Mouse (Mus musculus) left cerebral cortex, adult 8-10 months (tissue): ENCODE results near the gene Paf1. TPM values are rescaled to one million over a fixed set of nuclear protein-coding genes. Genes with fewer than 3 reads are reported as not detected.
"Not testable (repeated sequence)": the region's sequence is repeated elsewhere in the genome, so short reads cannot be mapped to it uniquely, and the experiment has no call there.

Source experiments
- DNase-seq, 2 experiments: peaks; one replicate each; pipeline ENCODE4 v3.0.0; 2022; ENCODE audit warnings: low spot score in 2 of 2
- total RNA-seq, 4 experiments: library from RNA; stranded (reverse); gene quantifications; 2 replicates each; pipeline ENCODE4 v1.2.4; 2022

Gene Paf1
- total RNA-seq, 4 experiments from 2014 or later, result 51.1 to 77.7 (median 63.9) TPM

DNA sequence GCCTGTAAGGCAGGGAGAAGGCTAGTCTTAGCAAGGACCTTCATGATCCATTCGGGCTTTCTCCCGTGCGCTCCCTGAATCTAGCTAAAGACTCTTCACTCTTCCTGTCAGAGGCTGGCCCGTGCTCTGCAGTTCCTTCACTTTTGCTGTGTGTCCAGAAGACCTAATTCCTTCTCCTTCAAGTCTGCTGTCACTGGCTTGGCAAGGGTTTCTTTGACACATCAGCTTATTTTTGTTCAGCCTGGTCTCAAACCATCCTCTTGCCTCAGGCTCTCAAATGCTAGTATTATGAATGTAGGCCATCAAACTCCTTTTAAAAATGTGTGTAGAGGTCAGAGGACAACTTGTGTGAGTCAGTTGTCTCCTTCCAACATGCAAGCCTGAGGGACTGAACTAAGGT lies 9.1 kb upstream of the Paf1 start:
- no peak for DNase-seq

DNA sequence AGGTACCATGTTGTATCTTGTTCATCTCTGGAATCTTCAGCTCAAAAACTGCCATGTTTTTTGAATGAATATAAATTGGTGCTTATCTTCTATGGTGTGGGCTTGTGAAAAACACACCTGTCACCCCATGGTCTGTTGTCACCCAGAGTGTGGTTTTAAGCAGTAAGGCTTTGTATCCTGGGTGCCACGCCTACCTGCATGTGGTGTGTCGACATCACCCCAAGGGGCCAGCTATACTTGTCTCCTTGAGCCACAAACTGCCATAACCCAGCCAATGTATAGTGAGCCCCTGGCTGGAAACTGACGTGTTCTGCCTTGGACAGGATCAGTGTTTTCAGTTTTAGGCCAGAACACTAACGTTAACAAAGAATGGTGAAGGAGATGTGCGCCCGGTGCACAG lies 8.6 kb upstream of the Paf1 start:
- no peak for DNase-seq

DNA sequence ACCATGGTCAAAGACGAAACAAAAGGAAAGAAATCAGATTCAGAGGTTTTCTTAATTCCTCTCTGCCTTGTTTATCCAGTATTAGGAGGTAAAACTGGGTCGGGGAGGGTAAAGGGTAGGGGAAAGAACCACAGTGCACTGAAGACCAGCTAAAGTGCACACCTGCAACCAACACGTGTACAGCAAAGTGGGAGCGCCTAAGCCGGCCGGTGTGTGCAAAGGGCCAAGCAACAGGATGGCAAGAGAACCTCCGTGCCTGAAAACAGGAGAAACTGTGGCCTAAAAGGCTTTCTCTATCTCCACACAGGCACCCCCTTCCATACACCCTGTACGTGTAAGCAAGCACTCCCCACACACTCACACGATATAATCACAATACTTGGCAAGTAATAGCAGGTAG lies 7.6 kb upstream of the Paf1 start:
- DNase-seq, result no peak

DNA sequence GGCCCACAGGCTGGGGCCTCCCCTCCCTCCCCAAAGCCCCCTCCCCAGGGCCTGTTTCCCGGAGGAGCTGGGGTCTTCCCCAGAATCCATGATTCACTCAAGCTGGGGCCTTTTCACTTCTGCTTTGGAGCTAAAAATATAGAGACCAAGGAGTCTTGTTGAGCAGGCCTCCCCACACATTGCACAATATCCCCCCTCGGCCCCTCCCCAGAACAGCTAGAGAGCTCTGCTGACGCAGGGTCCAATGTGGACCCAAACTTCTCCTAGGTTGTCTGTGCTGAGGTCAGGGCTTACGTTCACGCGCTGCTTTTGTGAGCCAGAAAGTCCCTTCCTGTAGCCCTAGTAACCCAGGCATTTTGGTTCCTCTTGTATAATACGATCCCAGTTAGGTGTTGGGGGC lies 6.7 kb upstream of the Paf1 start:
- DNase-seq, result no peak

DNA sequence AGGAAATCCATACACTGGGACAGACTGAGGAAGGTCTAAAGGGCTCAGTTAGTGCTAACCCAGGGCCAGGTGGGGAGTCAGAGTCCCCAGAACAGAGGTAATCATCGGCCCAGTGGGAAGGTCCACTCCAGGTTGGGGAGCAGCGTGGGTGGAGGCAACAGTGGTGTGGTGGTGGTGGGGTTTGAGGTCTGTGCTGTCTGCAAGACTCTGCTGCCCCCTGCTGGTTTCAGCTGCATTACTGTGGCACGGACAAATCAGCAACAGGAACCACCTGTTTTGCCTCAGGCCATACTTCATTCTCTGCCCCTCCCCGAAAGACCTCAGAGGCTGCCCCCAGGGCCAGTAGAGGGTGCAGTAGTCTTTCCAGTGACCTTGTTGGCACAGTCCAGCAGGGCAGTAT lies 6.3 kb upstream of the Paf1 start:
- DNase-seq, result peak in 1 of 2 experiments; percentile 63

DNA sequence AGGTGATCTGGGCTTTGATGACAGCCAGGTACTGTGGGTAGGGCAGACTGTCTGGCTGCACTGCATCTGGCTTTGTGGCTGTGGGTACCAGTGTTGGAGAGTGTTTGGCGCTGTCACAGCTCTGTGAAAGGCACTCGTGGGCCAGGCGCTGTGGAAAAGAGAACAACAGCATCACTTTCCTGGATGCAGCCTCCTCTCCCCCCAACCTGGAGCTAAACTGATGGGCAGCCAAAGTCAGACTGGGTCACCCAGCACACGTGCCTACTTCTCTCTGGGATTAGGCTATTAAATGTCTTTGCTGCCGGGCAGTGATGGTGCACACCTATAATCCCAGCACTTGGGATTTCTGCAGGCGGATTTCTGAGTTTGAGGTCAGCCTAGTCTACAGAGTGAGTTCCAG lies 5.9 kb upstream of the Paf1 start:
- DNase-seq, result not testable (repeated sequence)

DNA sequence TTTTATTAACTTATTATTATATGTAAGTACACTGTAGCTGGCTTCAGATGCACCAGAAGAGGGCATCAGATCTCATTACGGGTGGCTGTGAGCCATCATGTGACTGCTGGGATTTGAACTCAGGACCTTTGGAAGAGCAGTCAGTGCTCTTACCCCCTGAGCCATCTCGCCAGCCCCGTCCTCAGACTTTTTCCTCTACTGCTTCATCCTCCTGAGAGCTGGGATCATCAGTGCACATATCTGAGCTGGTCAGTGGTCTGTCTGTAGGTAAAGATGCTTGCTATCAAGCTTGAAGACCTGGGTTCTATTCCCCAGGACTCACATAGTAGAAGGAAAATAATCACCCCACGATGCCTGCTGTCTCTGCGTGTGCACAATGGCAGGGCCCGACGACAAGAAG lies 5.4 kb upstream of the Paf1 start:
- not testable (repeated sequence) for DNase-seq

DNA sequence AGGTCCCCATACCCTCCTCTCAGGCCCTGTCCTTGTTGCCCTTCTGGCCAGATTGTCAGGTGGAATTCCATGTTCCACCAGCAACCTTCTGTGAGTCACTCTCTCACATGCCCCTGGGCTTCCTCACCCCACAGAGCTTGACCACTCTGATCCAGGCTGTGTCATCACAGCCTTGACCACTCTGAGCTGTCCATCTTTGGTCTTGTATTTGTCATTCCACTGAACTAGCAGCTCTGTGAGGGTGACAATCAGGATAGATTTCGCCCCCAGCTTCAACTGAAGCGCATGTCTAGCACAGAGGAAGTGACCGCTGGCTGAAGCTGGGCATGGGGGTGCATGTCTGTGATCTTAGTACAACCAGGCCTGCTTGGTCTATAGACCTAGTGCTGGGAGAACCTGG lies 2.4 kb upstream of the Paf1 start:
- no peak for DNase-seq

DNA sequence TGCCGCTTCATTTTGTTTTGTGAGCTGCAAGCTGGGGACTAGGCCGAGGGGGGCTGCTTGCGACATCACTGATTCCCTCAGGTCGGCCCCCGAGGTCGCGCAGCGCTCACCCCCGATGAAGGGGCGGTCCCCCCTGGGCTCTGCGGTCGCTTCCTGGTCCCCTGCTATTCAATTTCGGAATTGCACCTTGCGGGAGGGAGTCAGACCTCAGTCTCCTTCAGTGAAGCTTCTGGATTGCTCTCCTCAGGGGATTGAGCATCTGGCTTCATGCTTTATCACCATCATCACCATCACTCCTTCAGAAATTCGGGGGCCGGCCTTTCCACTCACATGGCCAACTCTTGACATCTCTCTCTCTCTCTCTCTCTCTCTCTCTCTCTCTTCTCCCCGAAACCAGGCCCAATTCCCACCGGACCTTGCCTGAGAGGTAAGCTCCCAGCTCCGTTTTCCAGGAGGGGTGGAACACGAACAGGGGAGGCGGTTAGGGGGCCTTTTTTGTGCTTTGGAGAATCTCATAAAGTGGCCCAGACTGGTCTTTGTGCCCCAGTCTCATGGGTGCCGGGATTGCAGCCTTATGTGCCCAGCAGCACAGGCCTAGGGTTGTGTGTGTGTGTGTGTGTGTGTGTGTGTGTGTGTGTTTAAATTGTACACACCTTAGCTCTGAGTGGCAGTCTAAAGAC lies 661 bp downstream of the Paf1 start:
- no peak for DNase-seq

DNA sequence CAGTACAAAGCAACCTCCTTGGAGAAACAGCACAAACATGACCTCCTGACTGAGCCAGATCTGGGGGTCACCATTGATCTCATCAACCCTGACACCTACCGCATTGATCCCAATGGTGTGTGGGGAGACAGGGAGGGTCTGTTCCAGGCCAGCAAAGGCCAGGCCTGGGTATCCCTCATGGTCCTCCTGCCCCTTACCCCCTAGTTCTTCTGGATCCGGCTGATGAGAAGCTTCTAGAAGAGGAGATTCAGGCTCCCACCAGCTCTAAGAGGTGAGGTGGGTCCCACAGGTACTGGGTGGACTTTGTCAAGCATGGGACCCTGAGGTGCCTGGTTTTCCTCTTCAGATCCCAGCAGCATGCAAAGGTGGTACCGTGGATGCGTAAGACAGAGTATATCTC lies 2.7 kb downstream of the Paf1 start:
- DNase-seq, result no peak

DNA sequence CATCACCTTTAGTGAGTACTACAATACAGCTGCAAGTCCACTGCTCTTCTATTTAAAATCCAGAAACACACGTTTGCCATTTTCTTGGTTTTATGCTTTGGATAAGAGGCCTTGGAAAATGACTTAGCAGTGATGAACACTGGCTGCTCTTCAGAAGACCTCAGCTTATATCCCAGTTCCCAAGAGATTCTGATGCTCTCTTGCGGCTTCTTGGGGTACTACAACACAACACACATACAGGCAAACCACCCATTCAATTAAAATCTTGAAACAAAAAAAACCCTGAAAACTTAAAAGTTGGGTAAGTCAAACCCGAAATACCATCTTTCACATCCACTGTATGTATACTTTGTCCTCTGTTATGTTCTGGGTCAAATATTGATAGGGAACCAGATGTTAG lies 5.2 kb downstream of the Paf1 start:
- no peak for DNase-seq

DNA sequence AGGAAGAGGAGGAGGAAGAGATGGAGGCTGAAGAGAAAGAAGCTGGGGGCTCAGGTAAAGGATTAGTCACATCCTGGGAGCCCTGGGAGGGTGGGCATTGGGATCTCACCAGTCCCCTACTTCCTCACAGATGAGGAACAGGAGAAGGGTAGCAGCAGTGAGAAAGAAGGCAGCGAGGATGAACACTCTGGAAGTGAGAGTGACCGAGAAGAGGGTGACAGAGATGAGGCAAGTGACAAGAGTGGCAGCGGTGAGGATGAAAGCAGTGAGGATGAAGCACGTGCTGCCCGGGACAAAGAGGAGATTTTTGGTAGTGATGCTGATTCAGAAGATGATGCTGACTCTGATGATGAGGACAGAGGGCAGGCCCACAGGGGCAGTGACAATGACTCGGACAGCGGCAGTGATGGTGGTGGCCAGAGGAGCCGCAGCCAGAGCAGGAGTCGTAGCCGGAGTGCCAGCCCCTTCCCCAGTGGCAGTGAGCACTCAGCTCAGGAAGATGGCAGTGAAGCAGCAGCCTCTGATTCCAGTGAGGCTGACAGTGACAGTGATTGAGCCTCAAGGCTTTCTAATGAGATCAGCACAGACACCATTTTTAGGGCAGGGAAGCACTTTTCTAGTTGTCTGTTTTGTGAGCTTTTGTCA lies 6.1 kb downstream of the Paf1 start:
- DNase-seq, result no peak

DNA sequence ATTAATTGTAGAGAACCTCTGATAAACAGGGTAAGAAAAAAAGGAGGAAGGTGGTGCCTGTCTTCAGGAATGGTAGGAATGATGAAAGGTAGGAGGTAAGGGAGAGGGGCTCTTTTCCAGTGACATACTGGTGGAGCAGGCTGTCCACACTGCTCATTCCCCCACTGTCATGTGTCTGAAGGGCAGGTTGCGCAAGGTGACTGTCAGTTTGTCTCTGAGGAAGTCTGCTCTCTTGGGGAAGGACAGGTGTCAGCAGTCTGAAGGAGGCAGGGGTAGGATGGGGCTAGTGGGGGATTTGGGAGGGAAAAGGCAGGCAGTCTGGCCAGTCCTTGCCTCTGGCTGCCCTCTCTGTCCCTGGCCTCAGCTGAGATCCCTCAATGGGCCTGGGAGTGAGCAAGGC lies 8.3 kb downstream of the Paf1 start:
- no peak for DNase-seq

DNA sequence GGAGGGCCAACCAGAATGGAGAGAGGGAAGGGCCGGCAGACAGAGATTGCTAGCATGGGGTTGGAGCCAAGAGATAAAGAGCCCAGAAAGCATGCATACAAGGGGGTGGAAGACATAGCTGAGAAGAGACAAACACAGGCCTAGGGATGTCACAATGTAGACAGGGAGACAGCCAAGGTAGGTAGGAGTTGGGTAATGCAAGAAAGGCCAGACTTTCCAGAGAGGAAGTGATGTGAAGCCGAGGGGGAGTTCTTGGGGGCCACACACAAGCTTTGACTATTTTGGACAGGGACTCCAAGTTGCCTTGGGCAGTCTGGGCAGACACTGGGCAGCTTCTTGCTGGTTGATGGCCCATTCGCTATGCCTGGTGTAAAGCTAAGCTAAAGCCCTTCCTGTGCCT lies 9.2 kb downstream of the Paf1 start:
- no peak for DNase-seq

DNA sequence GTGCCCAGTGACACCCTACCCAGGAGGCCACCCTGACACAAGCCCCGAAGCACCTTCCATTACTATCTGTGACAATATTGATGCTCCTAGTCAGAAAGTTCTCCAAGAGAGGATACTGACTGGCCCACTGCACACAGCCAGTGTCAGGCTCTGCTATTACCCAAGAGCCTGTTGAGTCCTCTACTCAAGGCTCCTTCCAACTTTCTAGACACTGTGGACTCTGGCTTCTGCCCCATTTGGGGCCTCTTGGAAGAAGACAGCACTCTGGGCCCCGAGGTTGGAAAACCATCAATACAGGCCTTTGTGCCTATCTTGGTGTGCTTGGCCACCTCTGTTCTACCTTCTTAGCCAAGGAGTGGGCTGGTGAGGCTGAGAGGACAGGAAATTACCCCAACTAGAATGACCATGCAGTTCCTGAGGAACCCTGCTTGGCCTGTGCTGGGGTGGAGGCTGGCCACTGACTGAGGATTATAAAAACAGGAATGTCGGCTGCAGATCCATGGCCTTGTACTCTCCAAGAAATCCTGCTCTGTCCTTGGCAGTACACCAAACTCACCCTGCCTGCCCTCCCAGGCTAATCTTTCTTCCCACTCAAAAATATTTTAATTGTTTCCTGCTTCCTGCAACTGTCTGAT lies 18.2 kb downstream of the Paf1 start:
- DNase-seq, result no peak

DNA sequence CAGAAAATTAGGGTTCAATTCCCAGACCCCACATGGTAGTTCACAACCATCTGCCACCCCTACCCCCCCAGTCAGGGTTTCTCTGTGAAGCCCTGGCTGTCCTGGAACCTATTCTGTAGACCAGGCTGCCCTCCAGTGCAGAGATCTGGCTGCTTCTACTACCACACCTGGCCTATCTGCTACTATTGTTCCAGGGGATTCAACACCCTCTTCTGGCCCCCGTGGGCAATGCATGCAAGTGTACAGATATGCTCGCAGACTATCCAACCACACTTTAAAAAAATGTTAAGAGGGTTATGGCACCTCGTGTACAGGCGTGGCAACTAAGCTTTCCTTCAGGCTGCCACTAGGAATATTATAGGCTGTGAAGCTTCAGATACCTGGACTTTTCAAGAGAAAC lies 20.1 kb downstream of the Paf1 start:
- no peak for DNase-seq

DNA sequence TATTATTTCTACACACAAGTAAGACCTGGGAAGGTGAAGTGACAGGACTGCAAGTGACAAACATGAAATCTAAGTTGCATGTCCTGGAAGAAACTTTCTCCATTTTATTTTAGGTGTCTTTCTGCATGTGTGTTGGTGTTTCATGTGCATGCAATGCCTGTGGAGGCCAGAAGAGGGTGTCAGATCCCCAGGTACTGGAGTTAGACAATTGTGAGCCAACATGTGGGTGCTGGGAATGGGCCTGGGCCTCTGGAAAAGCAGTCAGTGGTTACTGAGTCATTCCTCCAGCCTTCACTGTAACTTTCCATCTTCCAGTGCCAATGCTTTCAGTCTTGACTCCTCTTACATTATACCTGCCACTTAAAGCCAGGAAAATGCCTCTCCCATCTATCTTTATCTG lies 24.6 kb downstream of the Paf1 start:
- DNase-seq, result no peak

DNA sequence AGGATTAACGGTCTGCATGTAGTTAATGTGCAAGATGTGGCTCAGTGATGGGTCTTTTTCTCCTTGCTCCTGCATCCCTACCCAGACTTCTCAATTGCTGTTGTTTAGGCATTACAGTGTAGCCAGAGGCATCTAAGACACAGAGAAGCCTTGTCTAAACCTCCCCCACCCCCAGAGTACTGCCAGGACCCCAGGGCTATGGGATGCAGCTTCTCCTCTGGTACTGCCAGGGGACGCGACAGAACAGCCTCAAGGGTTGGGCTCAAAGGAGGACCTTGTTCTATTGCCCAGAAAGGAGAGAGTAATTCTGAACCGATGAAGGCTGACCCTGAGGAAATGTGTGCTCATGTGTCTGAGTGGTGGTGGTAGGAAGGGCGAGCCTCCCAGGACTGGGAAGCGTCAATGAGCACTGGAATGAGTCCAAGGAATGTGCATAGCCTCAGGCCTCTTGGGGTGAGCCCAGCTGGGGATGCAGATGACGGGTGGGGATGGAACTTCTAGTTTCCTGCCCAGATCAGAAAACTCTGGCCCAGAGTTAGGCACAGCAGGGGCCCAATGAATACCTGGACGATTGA lies 25.4 kb downstream of the Paf1 start:
- no peak for DNase-seq

DNA sequence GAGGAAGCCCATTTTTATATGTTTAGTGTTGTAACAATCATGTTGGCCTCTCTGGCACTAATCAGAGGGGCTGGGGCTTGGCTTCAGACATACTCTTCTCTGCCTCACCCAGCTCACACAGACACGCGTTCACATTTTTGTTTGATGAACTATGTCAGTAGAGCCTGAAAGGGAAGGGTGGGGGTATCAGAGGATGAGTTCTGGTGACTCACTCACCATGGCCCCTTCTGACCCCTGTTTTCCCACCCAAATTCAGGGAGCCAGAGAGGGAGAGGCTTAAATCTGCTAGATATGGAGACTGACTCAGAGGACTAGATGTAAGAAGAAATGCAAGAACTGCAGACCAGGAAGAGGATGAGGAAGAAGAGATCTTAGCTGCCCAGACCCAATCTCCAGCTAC lies 26.7 kb downstream of the Paf1 start:
- no peak for DNase-seq

DNA sequence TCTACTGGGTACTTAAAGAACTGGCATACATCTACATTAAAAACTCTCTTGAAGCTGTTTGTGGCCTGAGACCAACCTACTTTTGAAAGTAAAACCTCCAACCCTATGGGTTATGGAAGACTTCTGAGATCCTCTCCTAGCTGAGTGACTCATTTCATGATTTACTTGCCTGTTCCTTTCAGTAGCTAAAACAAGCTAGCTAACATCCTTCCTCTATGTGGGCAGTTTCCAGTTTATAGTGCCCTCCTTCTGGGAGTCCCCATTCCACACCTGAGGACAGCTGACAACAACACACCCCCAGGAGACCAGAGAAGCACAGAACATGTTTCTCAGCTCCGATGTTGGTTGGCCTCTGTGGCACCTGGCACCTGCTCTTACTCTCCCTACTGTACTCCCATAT lies 30.3 kb downstream of the Paf1 start:
- DNase-seq, result no peak

DNA sequence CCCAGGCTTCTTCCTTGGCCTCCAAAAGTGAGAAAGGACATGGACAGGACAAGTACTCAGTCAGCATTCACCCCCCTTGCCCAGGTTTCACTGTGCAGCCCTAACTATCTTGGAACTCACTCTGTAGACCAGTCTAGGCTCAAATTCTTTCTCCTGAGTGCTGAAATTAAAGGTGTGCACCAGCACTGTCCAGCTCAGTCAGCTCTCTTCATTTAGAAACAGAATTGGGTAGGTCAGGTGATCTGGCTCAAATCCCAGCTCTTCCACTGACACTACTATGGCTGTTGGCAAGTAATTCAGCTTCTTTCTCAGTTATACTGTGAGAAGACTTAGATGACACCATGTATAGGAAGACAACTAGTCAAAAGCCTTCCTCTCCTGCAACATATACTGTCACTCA lies 35.0 kb downstream of the Paf1 start:
- no peak for DNase-seq

DNA sequence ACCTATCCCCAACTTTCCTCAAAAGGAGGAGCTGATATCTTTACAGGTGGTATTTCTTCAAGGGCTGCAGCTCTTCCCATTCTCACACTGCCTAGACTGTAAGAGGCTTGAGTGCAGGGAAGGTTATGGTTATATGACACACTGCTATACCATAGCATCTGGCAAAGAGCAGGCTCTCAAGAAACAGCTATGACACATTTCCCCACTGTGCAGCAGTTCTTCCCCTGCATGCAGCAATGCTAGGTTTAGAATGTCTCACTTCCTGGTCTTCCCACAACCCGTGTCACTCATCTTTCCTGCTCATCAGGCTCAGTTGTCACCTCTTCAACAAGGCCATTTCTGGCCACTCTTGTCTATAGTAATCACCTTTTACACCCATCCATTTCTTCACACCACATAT lies 37.8 kb downstream of the Paf1 start:
- no peak for DNase-seq

DNA sequence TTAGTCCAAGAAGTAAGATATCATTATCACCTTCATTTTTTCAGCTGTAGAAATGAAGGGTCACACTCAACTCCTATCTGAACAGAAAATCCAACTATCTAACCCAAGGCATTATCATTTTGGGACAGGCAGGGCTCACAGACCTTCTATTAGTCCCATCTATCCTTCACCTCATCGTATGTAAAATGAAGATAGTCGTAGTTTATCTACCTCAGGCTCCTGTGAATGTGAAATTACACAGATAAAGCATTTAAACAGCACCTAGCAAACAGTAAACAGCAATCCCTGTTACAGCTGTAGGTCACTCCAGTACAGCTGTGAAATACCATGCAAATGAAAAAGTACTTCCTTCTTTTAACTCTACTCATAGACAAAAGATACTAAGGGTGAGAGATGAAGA lies 39.5 kb downstream of the Paf1 start:
- no peak for DNase-seq
